18 mouse cellular contexts compared by ENCODE assay signal in genomic region chr4:103822669-103823068, GRCm38 (mm10).
DNase-seq lines count a peak whose midpoint lies in the region; ATAC-seq and TF ChIP-seq lines count a peak whose summit lies in the region.
"Had no signal": no experiment of that assay in that cellular context is flagged by ENCODE, and none has a peak within 500 bp of the region (broad histone marks: within the 10 kb centered on the region; RNA-seq: fewer than 3 reads in every experiment).

No protein-coding gene starts in this region.

- peak; percentile 44 for DNase-seq in midbrain, postnatal 0 days (ENCODE audit: low spot score)
- no peak for DNase-seq in midbrain, embryonic 10.5 days (ENCODE audit: low spot score)
- DNase-seq in cerebellum, adult 2 months, result peak; percentile 21 to 61
- DNase-seq in cerebellum, postnatal 36 days, result peak; percentile 11 to 33
- DNase-seq in layer of hippocampus, postnatal 10 days (ENCODE audit: low spot score in 2 of 2), result peak; percentile 61 to 68
- no peak for DNase-seq in yolk sac, embryonic 10.5 days (ENCODE audit: low spot score)
- no peak for DNase-seq in adrenal gland, adult 18-20 months (ENCODE audit: low spot score in 2 of 2)
- DNase-seq: adrenal gland, postnatal 14 days; heart, adult 18-20 months; kidney, postnatal 10 days; liver; lung, adult 2 months had no signal

- TF ChIP-seq POLR2A in cerebellum, adult 2 months (IDR thresholded peaks at IDR 0.05; ENCODE audit: borderline replicate concordance, insufficient read depth, low read length), result no peak

- no peak for TF ChIP-seq CTCF in midbrain, postnatal 0 days (IDR thresholded peaks at IDR 0.05)
- TF ChIP-seq CTCF in cerebellum, adult 2 months (IDR thresholded peaks at IDR 0.05; ENCODE audit: borderline replicate concordance, insufficient read depth, low read depth, low read length), result no peak

- no peaks in the 10 kb centered on the region for H3K4me1 ChIP-seq in midbrain, postnatal 0 days (ENCODE audit: insufficient read depth, low read length)
- no peaks in the 10 kb centered on the region for H3K4me1 ChIP-seq in midbrain, embryonic 10.5 days
- no peaks in the 10 kb centered on the region for H3K4me1 ChIP-seq in cerebellum, adult 2 months (ENCODE audit: control insufficient read depth, insufficient read depth, low read length)
- H3K4me1 ChIP-seq: hindbrain, embryonic 12.5 days; midbrain, embryonic 15.5 days; stomach, embryonic 15.5 days had no signal

- no peaks in the 10 kb centered on the region for H3K36me3 ChIP-seq in midbrain, postnatal 0 days (ENCODE audit: insufficient read depth, low read length)
- H3K36me3 ChIP-seq in midbrain, embryonic 10.5 days, result no peaks in the 10 kb centered on the region
- H3K36me3 ChIP-seq: hindbrain, embryonic 12.5 days; midbrain, embryonic 15.5 days; stomach, embryonic 15.5 days had no signal

- H3K4me2 ChIP-seq in midbrain, postnatal 0 days (ENCODE audit: low read depth, low read length, poor library complexity, severe bottlenecking), result no peak overlapping the region
- H3K4me2 ChIP-seq: hindbrain, embryonic 12.5 days; midbrain, embryonic 15.5 days; stomach, embryonic 15.5 days had no signal

- H3K27me3 ChIP-seq in midbrain, postnatal 0 days (ENCODE audit: insufficient read depth, low read length), result no peaks in the 10 kb centered on the region
- no peaks in the 10 kb centered on the region for H3K27me3 ChIP-seq in midbrain, embryonic 10.5 days (ENCODE audit: low read depth, poor library complexity, severe bottlenecking)
- no peaks in the 10 kb centered on the region; the same call in 1 of the 2 replicates for H3K27me3 ChIP-seq in cerebellum, adult 2 months (ENCODE audit: control insufficient read depth, insufficient read depth, low read length)
- H3K27me3 ChIP-seq: hindbrain, embryonic 12.5 days; midbrain, embryonic 15.5 days; stomach, embryonic 15.5 days had no signal

- ATAC-seq in midbrain, postnatal 0 days (ENCODE audit: low FRiP score), result no peak
- ATAC-seq: CD4-positive, CD25-positive, alpha-beta regulatory T cell, adult 4 months; intestine, postnatal 0 days; midbrain, embryonic 15.5 days had no signal

- H3K9me3 ChIP-seq in midbrain, postnatal 0 days (ENCODE audit: low read length), result no peaks in the 10 kb centered on the region
- H3K9me3 ChIP-seq in midbrain, embryonic 10.5 days (replicated peaks), result no peaks in the 10 kb centered on the region
- H3K9me3 ChIP-seq: hindbrain, embryonic 12.5 days; midbrain, embryonic 15.5 days; stomach, embryonic 15.5 days had no signal

- H3K27ac ChIP-seq in midbrain, postnatal 0 days (ENCODE audit: low read depth, low read length), result no peak overlapping the region
- no peak overlapping the region for H3K27ac ChIP-seq in midbrain, embryonic 10.5 days (replicated peaks)
- H3K27ac ChIP-seq in cerebellum, adult 2 months (ENCODE audit: insufficient read depth, low read length), result no peak overlapping the region
- H3K27ac ChIP-seq: hindbrain, embryonic 12.5 days; midbrain, embryonic 15.5 days; stomach, embryonic 15.5 days had no signal

- 76% methylated on average over 4 of the region's 4 CpGs for WGBS in midbrain, postnatal 0 days
- 90% methylated on average over 4 of the region's 4 CpGs for WGBS in midbrain, embryonic 10.5 days
- WGBS in cerebellum, adult 2 months, result 9% methylated on average over 4 of the region's 4 CpGs

- no peak overlapping the region for H3K9ac ChIP-seq in midbrain, postnatal 0 days (replicated peaks; ENCODE audit: low read length, poor library complexity, severe bottlenecking)
- H3K9ac ChIP-seq: hindbrain, embryonic 12.5 days; midbrain, embryonic 15.5 days; stomach, embryonic 15.5 days had no signal

- H3K4me3 ChIP-seq in midbrain, postnatal 0 days (ENCODE audit: low read depth, low read length), result no peak overlapping the region
- H3K4me3 ChIP-seq in midbrain, embryonic 10.5 days, result no peak overlapping the region
- no peak overlapping the region for H3K4me3 ChIP-seq in cerebellum, adult 2 months (replicated peaks; ENCODE audit: insufficient read depth, low read depth, low read length)
- H3K4me3 ChIP-seq: erythroblast, embryonic 14.5 days; hindbrain, embryonic 12.5 days; midbrain, embryonic 15.5 days; stomach, embryonic 15.5 days had no signal

Comparison
In these comparisons a context has a peak if more than half of its experiments do, and no peak if none do; other contexts are left out.
1. DNase-seq: peak in midbrain, postnatal 0 days (single experiment), cerebellum, adult 2 months (2 of 2), cerebellum, postnatal 36 days (2 of 2) and layer of hippocampus, postnatal 10 days (2 of 2); none in midbrain, embryonic 10.5 days (single experiment), yolk sac, embryonic 10.5 days (single experiment) and adrenal gland, adult 18-20 months (0 of 2).